Mouse (Mus musculus) MEL (cell line): ENCODE measurements at regions not wholly inside any gene's neighbourhood (a gene's known extent, or its start where the extent isn't known, plus 50 kb on each side); places are given as distances from the start of the nearest gene placed in this dataset.

Experiments used
- DNase-seq: peaks from one replicate; pipeline ENCODE4 v3.0.0; 2011; ENCODE audit warnings: low read depth, low spot score
- H3K27ac ChIP-seq: 2 replicates; pipeline ENCODE4 v1.5.1; 2012; ENCODE audit warnings: low read depth, mild to moderate bottlenecking, control low read depth, low read length, moderate library complexity; ENCODE audit not compliant: control insufficient read depth
- H3K27me3 ChIP-seq, 2 experiments: fragments of 150-350 bp in 1 of 2; sonication (generic) in 1 of 2; 2 replicates each; pipeline ENCODE4 v1.6.1; 2012; ENCODE audit warnings: low read length in 2 of 2, mild to moderate bottlenecking in 2 of 2, improper control_type of control experiment in 1 of 2, moderate library complexity in 1 of 2; ENCODE audit not compliant: insufficient read depth in 2 of 2, control insufficient read depth in 1 of 2
- H3K36me3 ChIP-seq, 2 experiments: 2 replicates each; pipeline ENCODE4 v1.6.1; 2012 to 2014; ENCODE audit warnings: low read length in 2 of 2, improper control_type of control experiment in 1 of 2, inconsistent platforms in 1 of 2, mild to moderate bottlenecking in 1 of 2; ENCODE audit not compliant: insufficient read depth in 2 of 2, control insufficient read depth in 1 of 2
- H3K4me1 ChIP-seq, 2 experiments: fragments of 150-350 bp in 1 of 2; sonication (generic) in 1 of 2; 2 replicates each; pipeline ENCODE4 v1.6.1; 2012; ENCODE audit warnings: low read length in 2 of 2, improper control_type of control experiment in 1 of 2, mild to moderate bottlenecking in 1 of 2; ENCODE audit not compliant: insufficient read depth in 2 of 2, control insufficient read depth in 1 of 2
- H3K4me3 ChIP-seq, 2 experiments: fragments of 150-350 bp in 1 of 2; sonication (generic) in 1 of 2; 2 replicates each; pipeline ENCODE4 v1.5.1; 2012; ENCODE audit warnings: low read depth in 2 of 2, low read length in 2 of 2, mild to moderate bottlenecking in 2 of 2, moderate library complexity in 2 of 2, control low read depth in 1 of 2, improper control_type of control experiment in 1 of 2; ENCODE audit not compliant: control insufficient read depth in 1 of 2, insufficient read depth in 1 of 2
- H3K79me2 ChIP-seq: 2 replicates; pipeline ENCODE4 v1.6.1; 2012; ENCODE audit warnings: mild to moderate bottlenecking, low read length, moderate library complexity; ENCODE audit not compliant: control insufficient read depth, poor library complexity, insufficient read depth
- H3K9ac ChIP-seq: 2 replicates; pipeline ENCODE4 v1.6.1; 2012; ENCODE audit warnings: low read depth, mild to moderate bottlenecking, control low read depth, low read length, moderate library complexity; ENCODE audit not compliant: control insufficient read depth, poor library complexity, severe bottlenecking
- H3K9me3 ChIP-seq: fragments of 150-350 bp; sonication (generic); replicated peaks from 2 replicates; pipeline ENCODE4 v1.6.1; 2012; ENCODE audit warnings: mild to moderate bottlenecking, low read length, improper control_type of control experiment, moderate library complexity; ENCODE audit not compliant: insufficient read depth
- CTCF ChIP-seq, 3 experiments: IDR thresholded peaks in 2 of 3; conservative IDR thresholded peaks in 1 of 3; 2 replicates each; pipeline ENCODE4 v1.5.1; 2011 to 2012; ENCODE audit warnings: low read length in 3 of 3, low read depth in 2 of 3, mild to moderate bottlenecking in 2 of 3, improper control_type of control experiment in 1 of 3, inconsistent platforms in 1 of 3, mixed read lengths in 1 of 3, moderate library complexity in 1 of 3; ENCODE audit not compliant: control insufficient read depth in 1 of 3, insufficient read depth in 1 of 3, poor library complexity in 1 of 3, severe bottlenecking in 1 of 3
- E2F4 ChIP-seq: IDR thresholded peaks from 2 replicates; pipeline ENCODE4 v1.6.1; 2011; ENCODE audit warnings: low read depth, low read length, improper control_type of control experiment, borderline replicate concordance
- ELF1 ChIP-seq: IDR thresholded peaks from 2 replicates; pipeline ENCODE4 v1.6.1; 2014; ENCODE audit warnings: low read depth, mild to moderate bottlenecking, inconsistent platforms, low read length, improper control_type of control experiment, moderate library complexity
- ETS1 ChIP-seq: IDR thresholded peaks from 2 replicates; pipeline ENCODE4 v1.6.1; 2012; ENCODE audit warnings: low read depth, mild to moderate bottlenecking, inconsistent platforms, low read length, improper control_type of control experiment, moderate library complexity
- GATA1 ChIP-seq: IDR thresholded peaks from 2 replicates; pipeline ENCODE4 v1.6.1; 2011; ENCODE audit warnings: low read depth, low read length, improper control_type of control experiment
- HCFC1 ChIP-seq: IDR thresholded peaks from 2 replicates; pipeline ENCODE4 v1.6.1; 2012; ENCODE audit warnings: low read depth, mild to moderate bottlenecking, inconsistent platforms, low read length, improper control_type of control experiment, moderate library complexity
- KAT2A ChIP-seq: conservative IDR thresholded peaks from 2 replicates; pipeline ENCODE4 v1.6.1; 2012; ENCODE audit warnings: low read depth, low read length, improper control_type of control experiment, inconsistent platforms
- MAX ChIP-seq: IDR thresholded peaks from 2 replicates; pipeline ENCODE4 v1.6.1; 2011; ENCODE audit warnings: low read length, improper control_type of control experiment
- MXI1 ChIP-seq: IDR thresholded peaks from 2 replicates; pipeline ENCODE4 v1.6.1; 2011; ENCODE audit warnings: mild to moderate bottlenecking, low read depth, low read length, improper control_type of control experiment
- MYC ChIP-seq: IDR thresholded peaks from 2 replicates; pipeline ENCODE4 v1.6.1; 2011; ENCODE audit warnings: low read depth, mild to moderate bottlenecking, low read length, improper control_type of control experiment, moderate library complexity
- POLR2A ChIP-seq, 2 experiments: IDR thresholded peaks; 2 replicates each; pipeline ENCODE4 v1.6.1; 2011 to 2012; ENCODE audit warnings: low read length in 2 of 2, mild to moderate bottlenecking in 2 of 2, control low read depth in 1 of 2, improper control_type of control experiment in 1 of 2, low read depth in 1 of 2, moderate library complexity in 1 of 2; ENCODE audit not compliant: control insufficient read depth in 1 of 2, insufficient read depth in 1 of 2, poor library complexity in 1 of 2
- POLR2AphosphoS5 ChIP-seq: IDR thresholded peaks from 2 replicates; pipeline ENCODE4 v1.6.1; 2012; ENCODE audit warnings: low read depth, borderline replicate concordance, mild to moderate bottlenecking, inconsistent platforms, low read length, moderate library complexity, mixed read lengths
- RAD21 ChIP-seq: IDR thresholded peaks from 2 replicates; pipeline ENCODE4 v1.6.1; 2011; ENCODE audit warnings: mild to moderate bottlenecking, low read depth, low read length, improper control_type of control experiment
- SIN3A ChIP-seq: IDR thresholded peaks from 2 replicates; pipeline ENCODE4 v1.6.1; 2012; ENCODE audit warnings: low read length, improper control_type of control experiment, inconsistent platforms
- SMC3 ChIP-seq: IDR thresholded peaks from 2 replicates; pipeline ENCODE4 v1.6.1; 2011; ENCODE audit warnings: low read depth, low read length, improper control_type of control experiment
- TAL1 ChIP-seq: IDR thresholded peaks from 2 replicates; pipeline ENCODE4 v1.6.1; 2012; ENCODE audit warnings: mild to moderate bottlenecking, inconsistent platforms, low read length, moderate library complexity, mixed read lengths
- TBP ChIP-seq: IDR thresholded peaks from 2 replicates; pipeline ENCODE4 v1.8.0; 2011; ENCODE audit warnings: low read depth, low read length, improper control_type of control experiment
- TCF12 ChIP-seq: IDR thresholded peaks from 2 replicates; pipeline ENCODE4 v1.6.1; 2014; ENCODE audit warnings: low read depth, mild to moderate bottlenecking, inconsistent platforms, low read length, improper control_type of control experiment, moderate library complexity
- USF1 ChIP-seq: IDR thresholded peaks from 2 replicates; pipeline ENCODE4 v1.6.1; 2014; ENCODE audit warnings: low read depth, mild to moderate bottlenecking, inconsistent platforms, low read length, improper control_type of control experiment, moderate library complexity
- USF2 ChIP-seq, 2 experiments: IDR thresholded peaks; 2 replicates each; pipeline ENCODE4 v1.6.1; 2011 to 2012; ENCODE audit warnings: improper control_type of control experiment in 2 of 2, low read length in 2 of 2, borderline replicate concordance in 1 of 2, inconsistent platforms in 1 of 2, low read depth in 1 of 2, mild to moderate bottlenecking in 1 of 2; ENCODE audit not compliant: insufficient read depth in 1 of 2
- ZMIZ1 ChIP-seq: IDR thresholded peaks from 2 replicates; pipeline ENCODE4 v1.6.1; 2012; ENCODE audit warnings: low read depth, mild to moderate bottlenecking, inconsistent platforms, low read length, improper control_type of control experiment, moderate library complexity

DNA sequence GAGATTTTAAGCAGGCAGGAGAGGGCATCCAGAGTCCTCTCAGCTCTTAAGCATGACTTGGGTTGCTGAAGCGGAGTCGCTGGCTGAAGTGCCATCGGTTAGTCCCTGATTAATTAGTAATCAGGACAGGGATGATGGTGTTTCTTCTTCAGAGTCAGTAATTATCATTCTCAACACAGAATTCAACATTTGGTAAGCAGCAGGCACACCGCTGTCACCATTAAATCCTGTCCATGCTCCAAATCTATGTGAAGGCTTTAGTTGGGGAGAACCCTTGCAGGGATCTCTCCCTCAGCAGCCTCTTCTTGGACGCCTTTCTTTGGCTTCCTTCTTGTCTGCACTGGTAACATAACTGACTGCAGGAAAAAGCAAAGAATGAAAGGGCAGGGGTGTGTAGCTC, 142.7 kb downstream of the 1190002N15Rik start:
- H3K27me3 ChIP-seq: no peaks in the 10 kb centered on the region
- H3K36me3 ChIP-seq: no peaks in the 10 kb centered on the region
- no peak overlapping the region for H3K27ac ChIP-seq
- DNase-seq: no peak
- TF ChIP-seq USF2 (IDR thresholded peaks at IDR 0.05; ENCODE audit: borderline replicate concordance in 1 of 2, insufficient read depth in 1 of 2, low read depth in 1 of 2, low read length in 2 of 2) (no peak), POLR2AphosphoS5 (no peak), KAT2A (no peak), MAX (no peak), MYC (no peak), TBP (no peak), POLR2A (IDR thresholded peaks at IDR 0.05; ENCODE audit: control insufficient read depth in 1 of 2, insufficient read depth in 1 of 2, low read depth in 1 of 2, low read length in 2 of 2, poor library complexity in 1 of 2) (no peak), TAL1 (no peak), E2F4 (no peak), GATA1 (no peak), RAD21 (no peak), ELF1 (no peak), CTCF (IDR thresholded peaks at IDR 0.05 in 2 of 3, conservative IDR thresholded peaks at IDR 0.05 in 1 of 3; ENCODE audit: control insufficient read depth in 1 of 3, insufficient read depth in 1 of 3, low read depth in 2 of 3, low read length in 3 of 3, poor library complexity in 1 of 3, severe bottlenecking in 1 of 3) (no peak)
- no peak overlapping the region for H3K9ac ChIP-seq
- H3K4me1 ChIP-seq: no peaks in the 10 kb centered on the region
- H3K9me3 ChIP-seq: no peaks in the 10 kb centered on the region
- no peaks in the 10 kb centered on the region for H3K79me2 ChIP-seq
- no peak overlapping the region for H3K4me3 ChIP-seq

- Histone ChIP-seq H3K79me2 (no peaks in the 10 kb centered on the region), H3K9ac (no peak overlapping the region), H3K36me3 (no peaks in the 10 kb centered on the region), H3K27me3 (no peaks in the 10 kb centered on the region), H3K27ac (no peak overlapping the region), H3K9me3 (no peaks in the 10 kb centered on the region), H3K4me1 (no peaks in the 10 kb centered on the region), H3K4me3 (no peak overlapping the region)
- TF ChIP-seq POLR2A (IDR thresholded peaks at IDR 0.05; ENCODE audit: control insufficient read depth in 1 of 2, insufficient read depth in 1 of 2, low read depth in 1 of 2, low read length in 2 of 2, poor library complexity in 1 of 2) (no peak), TCF12 (no peak), CTCF (IDR thresholded peaks at IDR 0.05 in 2 of 3, conservative IDR thresholded peaks at IDR 0.05 in 1 of 3; ENCODE audit: control insufficient read depth in 1 of 3, insufficient read depth in 1 of 3, low read depth in 2 of 3, low read length in 3 of 3, poor library complexity in 1 of 3, severe bottlenecking in 1 of 3) (no peak), HCFC1 (no peak), ETS1 (no peak), MXI1 (no peak), SMC3 (no peak), SIN3A (no peak), ZMIZ1 (no peak), USF1 (no peak)
- DNase-seq: no peak
Measured at GRCm38 (mm10) chr9:94386190-94386589, 151.7 kb downstream of the 1190002N15Rik start.
